ENCODE assay signal across 11 mouse cellular contexts in genomic region chr3:17834706-17835105, GRCm38 (mm10).
DNase-seq lines count a peak whose midpoint lies in the region; ATAC-seq and TF ChIP-seq lines count a peak whose summit lies in the region.
"Had no signal": no experiment of that assay in that cellular context is flagged by ENCODE, and none has a peak within 500 bp of the region (broad histone marks: within the 10 kb centered on the region; RNA-seq: fewer than 3 reads in every experiment).

No protein-coding gene starts in this region.

- ATAC-seq in intestine, postnatal 0 days = no peak
- ATAC-seq in intestine, embryonic 16.5 days = no peak
- ATAC-seq in G1E (ENCODE audit: extremely low read depth, insufficient number of reproducible peaks, low FRiP score, poor library complexity, severe bottlenecking) = peak; percentile 45; the same call in 1 of the 2 replicates
- ATAC-seq in frontal cortex, adult (ENCODE audit: low TSS enrichment) = peak; percentile 92

- no peak overlapping the region for H3K4me2 ChIP-seq in intestine, postnatal 0 days (replicated peaks; ENCODE audit: low read depth)
- H3K4me2 ChIP-seq in intestine, embryonic 16.5 days (ENCODE audit: low read depth, low read length) = no peak overlapping the region
- H3K4me2 ChIP-seq: embryonic facial prominence, embryonic 15.5 days; lung, embryonic 15.5 days; stomach, embryonic 15.5 days had no signal

- H3K9me3 ChIP-seq in intestine, postnatal 0 days (ENCODE audit: control insufficient read depth) = no peaks in the 10 kb centered on the region
- no peaks in the 10 kb centered on the region for H3K9me3 ChIP-seq in intestine, embryonic 16.5 days (ENCODE audit: control insufficient read depth, low read length)
- no peaks in the 10 kb centered on the region for H3K9me3 ChIP-seq in G1E (replicated peaks)
- H3K9me3 ChIP-seq: embryonic facial prominence, embryonic 15.5 days; lung, embryonic 15.5 days; stomach, embryonic 15.5 days had no signal

- H3K9ac ChIP-seq in intestine, postnatal 0 days (ENCODE audit: low read depth, low read length) = no peak overlapping the region
- no peak overlapping the region for H3K9ac ChIP-seq in intestine, embryonic 16.5 days (ENCODE audit: low read depth, low read length)
- H3K9ac ChIP-seq: embryonic facial prominence, embryonic 15.5 days; lung, embryonic 15.5 days; stomach, embryonic 15.5 days had no signal

- no peak overlapping the region for H3K27ac ChIP-seq in intestine, postnatal 0 days (ENCODE audit: low read depth, low read length)
- H3K27ac ChIP-seq in intestine, embryonic 16.5 days (ENCODE audit: low read length) = no peak overlapping the region
- H3K27ac ChIP-seq: embryonic facial prominence, embryonic 15.5 days; lung, embryonic 15.5 days; stomach, embryonic 15.5 days had no signal

- H3K4me3 ChIP-seq in intestine, postnatal 0 days (ENCODE audit: low read depth, low read length) = no peak overlapping the region
- no peak overlapping the region for H3K4me3 ChIP-seq in intestine, embryonic 16.5 days (ENCODE audit: low read length)
- H3K4me3 ChIP-seq in G1E (ENCODE audit: low read depth, low read length) = no peak overlapping the region
- H3K4me3 ChIP-seq: embryonic facial prominence, embryonic 15.5 days; lung, embryonic 15.5 days; stomach, embryonic 15.5 days had no signal

- TF ChIP-seq POLR2A in brain, embryonic 14.5 days (IDR thresholded peaks at IDR 0.05; ENCODE audit: borderline replicate concordance, extremely low read depth, insufficient read depth, insufficient read length, poor library complexity, severe bottlenecking) = no peak

- WGBS in intestine, postnatal 0 days = 41% methylated on average over 1 of the region's 1 CpGs
- WGBS in intestine, embryonic 16.5 days = 39% methylated on average over 1 of the region's 1 CpGs

- no peaks in the 10 kb centered on the region for H3K27me3 ChIP-seq in intestine, postnatal 0 days (replicated peaks; ENCODE audit: control insufficient read depth, insufficient read depth, low read length)
- H3K27me3 ChIP-seq in intestine, embryonic 16.5 days (replicated peaks; ENCODE audit: control insufficient read depth, insufficient read depth, low read length) = no peaks in the 10 kb centered on the region
- H3K27me3 ChIP-seq in G1E (ENCODE audit: insufficient read depth, low read length) = no peaks in the 10 kb centered on the region
- H3K27me3 ChIP-seq: embryonic facial prominence, embryonic 15.5 days; lung, embryonic 15.5 days; stomach, embryonic 15.5 days had no signal

- TF ChIP-seq CTCF in intestine, postnatal 0 days (IDR thresholded peaks at IDR 0.05; ENCODE audit: low read depth) = peak; percentile 78
- TF ChIP-seq CTCF in G1E (IDR thresholded peaks at IDR 0.05; ENCODE audit: low read depth, low read length) = peak; percentile 42; the same call in 1 of the 2 replicates
- peak; percentile 60; the same call in 1 of the 2 replicates for TF ChIP-seq CTCF in brain, embryonic 14.5 days (IDR thresholded peaks at IDR 0.05; ENCODE audit: borderline replicate concordance, extremely low read depth, insufficient read depth, insufficient read length)

- H3K4me1 ChIP-seq in intestine, postnatal 0 days (replicated peaks; ENCODE audit: control insufficient read depth, insufficient read depth, low read length) = no peaks in the 10 kb centered on the region
- no peaks in the 10 kb centered on the region for H3K4me1 ChIP-seq in intestine, embryonic 16.5 days (ENCODE audit: control insufficient read depth, insufficient read depth, low read length)
- H3K4me1 ChIP-seq in G1E (ENCODE audit: insufficient read depth, low read depth, low read length) = no peaks in the 10 kb centered on the region
- H3K4me1 ChIP-seq: embryonic facial prominence, embryonic 15.5 days; lung, embryonic 15.5 days; stomach, embryonic 15.5 days had no signal

- DNase-seq in G1E (ENCODE audit: low spot score) = no peak
- peak; percentile 80 for DNase-seq in brain, embryonic 14.5 days (ENCODE audit: low read depth)
- DNase-seq in layer of hippocampus, postnatal 25 days (ENCODE audit: extremely low spot score in 1 of 2, low spot score in 1 of 2) = peak; percentile 20 to 90
- DNase-seq in retina, postnatal 1 day = peak; percentile 69
- DNase-seq in ovary, postnatal 10 days (ENCODE audit: low spot score) = no peak

- no peaks in the 10 kb centered on the region for H3K36me3 ChIP-seq in intestine, postnatal 0 days (ENCODE audit: control insufficient read depth, insufficient read depth)
- no peaks in the 10 kb centered on the region for H3K36me3 ChIP-seq in intestine, embryonic 16.5 days (ENCODE audit: control insufficient read depth, insufficient read depth, low read length)
- H3K36me3 ChIP-seq in G1E (replicated peaks) = no peaks in the 10 kb centered on the region
- H3K36me3 ChIP-seq: embryonic facial prominence, embryonic 15.5 days; lung, embryonic 15.5 days; stomach, embryonic 15.5 days had no signal

Comparison
In these comparisons a context has a peak if more than half of its experiments do, and no peak if none do; other contexts are left out.
1. ATAC-seq: peak in G1E (single experiment) and frontal cortex, adult (single experiment); none in intestine, postnatal 0 days (single experiment) and intestine, embryonic 16.5 days (single experiment).
2. DNase-seq: peak in brain, embryonic 14.5 days (single experiment), layer of hippocampus, postnatal 25 days (2 of 2) and retina, postnatal 1 day (single experiment); none in G1E (single experiment) and ovary, postnatal 10 days (single experiment).
3. Peak in every context shown above with its lines, with median percentiles within 50 percentile points of each other: CTCF ChIP-seq.